Mouse (Mus musculus): ENCODE data around the gene Dhx29. TPM values are rescaled to one million over a fixed set of nuclear protein-coding genes. Genes with fewer than 3 reads are reported as not detected.

Gene Dhx29
- 10.4 TPM for polyA plus RNA-seq (2012; fragmentation: generic; extraction: Trizol)

DNA sequence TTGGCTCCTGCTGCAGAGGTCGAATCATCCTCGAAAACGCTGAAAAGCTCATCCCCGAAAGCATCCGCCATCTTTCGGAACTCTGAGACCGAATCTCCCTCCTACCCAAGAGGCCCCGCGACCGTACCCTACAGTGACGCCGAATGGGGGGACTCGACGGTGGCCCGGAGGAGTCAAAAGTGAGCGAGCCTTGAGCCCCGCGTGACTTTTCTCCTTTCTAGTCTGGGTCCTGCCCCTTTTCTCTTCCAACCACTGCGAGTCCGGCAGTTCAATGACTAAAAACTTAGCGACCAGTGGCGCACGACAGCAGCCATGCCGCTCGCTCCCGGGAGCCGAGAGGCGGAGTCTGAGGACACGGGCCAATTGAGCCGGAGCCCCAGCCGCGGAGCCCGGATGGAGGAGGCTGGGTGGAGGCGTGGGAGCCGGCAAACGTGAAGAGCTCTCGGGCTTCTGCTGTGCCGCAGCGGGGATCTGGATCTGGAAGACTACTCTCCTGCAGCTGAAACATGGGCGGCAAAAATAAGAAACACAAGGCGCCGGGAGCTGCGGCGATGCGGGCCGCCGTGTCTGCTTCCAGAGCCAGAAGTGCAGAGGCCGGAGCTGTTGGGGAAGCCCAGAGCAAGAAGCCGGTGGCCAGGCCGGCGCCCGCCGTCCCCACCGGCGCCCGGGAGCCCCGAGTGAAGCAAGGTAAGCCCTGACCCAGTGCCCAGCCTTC is at the start of gene Dhx29, which contains the start of gene Mtrex:
Gene Dhx29 (plus strand): TSS at position 168 of the 715 bp plus-strand sequence.
Gene Mtrex (minus strand): TSS at position 112 of the 715 bp plus-strand sequence.
- TF ChIP-seq E2F4 (IDR thresholded peaks at IDR 0.05; ENCODE audit: insufficient read depth) (peak; percentile 78), TCF3 (IDR thresholded peaks at IDR 0.05; ENCODE audit: insufficient read length, low read depth) (no peak), POLR2A (IDR thresholded peaks at IDR 0.05; ENCODE audit: insufficient read length, low read depth) (peak; percentile 58), REST (IDR thresholded peaks at IDR 0.05; ENCODE audit: insufficient read depth, insufficient read length) (no peak), MYOG (IDR thresholded peaks at IDR 0.05; ENCODE audit: control insufficient read depth in 1 of 3, insufficient read depth in 1 of 3, insufficient read length in 2 of 3, low read depth in 2 of 3) (no peak), USF1 (IDR thresholded peaks at IDR 0.05; ENCODE audit: low read depth) (peak; percentile 68), SRF (IDR thresholded peaks at IDR 0.05; ENCODE audit: control insufficient read depth, insufficient read length, low read depth) (peak; percentile 12), MAX (IDR thresholded peaks at IDR 0.05; ENCODE audit: low read depth) (no peak), MYOD1 (IDR thresholded peaks at IDR 0.05; ENCODE audit: control insufficient read depth in 1 of 3, insufficient read length in 2 of 3, low read depth in 2 of 3) (no peak)

GRCm38 (mm10) chr13:112887234-112887633 is 40.0 kb upstream of the Dhx29 start:
- no peak for TF ChIP-seq TCF12 (IDR thresholded peaks at IDR 0.05; ENCODE audit: insufficient read depth, poor library complexity, severe bottlenecking)
- no peak for TF ChIP-seq TCF3 (IDR thresholded peaks at IDR 0.05; ENCODE audit: insufficient read length, low read depth)
- TF ChIP-seq REST (IDR thresholded peaks at IDR 0.05; ENCODE audit: insufficient read depth, insufficient read length), result no peak
- no peak for TF ChIP-seq USF1 (IDR thresholded peaks at IDR 0.05; ENCODE audit: low read depth)
- no peak for TF ChIP-seq POLR2AphosphoS2 (IDR thresholded peaks at IDR 0.05; ENCODE audit: insufficient read length, low read depth)
- TF ChIP-seq CEBPB (IDR thresholded peaks at IDR 0.05; ENCODE audit: insufficient read depth, poor library complexity, severe bottlenecking), result no peak
- TF ChIP-seq MAX (IDR thresholded peaks at IDR 0.05; ENCODE audit: low read depth), result no peak
- no peak for TF ChIP-seq MYOG (IDR thresholded peaks at IDR 0.05; ENCODE audit: control insufficient read depth in 1 of 3, insufficient read depth in 1 of 3, insufficient read length in 2 of 3, low read depth in 2 of 3)
- no peak for TF ChIP-seq POLR2A (IDR thresholded peaks at IDR 0.05; ENCODE audit: insufficient read length, low read depth)
- TF ChIP-seq SRF (IDR thresholded peaks at IDR 0.05; ENCODE audit: control insufficient read depth, insufficient read length, low read depth), result no peak
- no peak for TF ChIP-seq E2F4 (IDR thresholded peaks at IDR 0.05; ENCODE audit: insufficient read depth)
- no peak for TF ChIP-seq MYOD1 (IDR thresholded peaks at IDR 0.05; ENCODE audit: control insufficient read depth in 1 of 3, insufficient read length in 2 of 3, low read depth in 2 of 3)
- Histone ChIP-seq H3K27me3 (ENCODE audit: control insufficient read depth, insufficient read depth, insufficient read length) (no peaks in the 10 kb centered on the region), H3K4me3 (no peak overlapping the region), H3K79me2 (ENCODE audit: control insufficient read depth, insufficient read depth) (no peaks in the 10 kb centered on the region), H3K4me2 (ENCODE audit: low read depth) (no peak overlapping the region), H3ac (ENCODE audit: control insufficient read depth, insufficient read length) (no peak overlapping the region), H3K36me3 (ENCODE audit: control insufficient read depth, insufficient read depth) (peaks cover 66% of the 10 kb centered on the region)

More for the DNA sequence above, at the start of gene Dhx29, which contains the start of gene Mtrex:
- Histone ChIP-seq H3ac (ENCODE audit: control insufficient read depth, insufficient read length) (peak within 1 kb of the TSS; percentile 47), H3K4me3 (peak within 1 kb of the TSS; percentile 98), H3K36me3 (ENCODE audit: control insufficient read depth, insufficient read depth) (peaks cover 10% of the 10 kb centered on the region), H3K79me2 (ENCODE audit: control insufficient read depth, insufficient read depth) (peaks cover 55% of the 10 kb centered on the region), H3K27me3 (ENCODE audit: control insufficient read depth, insufficient read depth, insufficient read length) (no peaks in the 10 kb centered on the region), H3K4me2 (ENCODE audit: low read depth) (peak within 1 kb of the TSS; percentile 91)

DNA sequence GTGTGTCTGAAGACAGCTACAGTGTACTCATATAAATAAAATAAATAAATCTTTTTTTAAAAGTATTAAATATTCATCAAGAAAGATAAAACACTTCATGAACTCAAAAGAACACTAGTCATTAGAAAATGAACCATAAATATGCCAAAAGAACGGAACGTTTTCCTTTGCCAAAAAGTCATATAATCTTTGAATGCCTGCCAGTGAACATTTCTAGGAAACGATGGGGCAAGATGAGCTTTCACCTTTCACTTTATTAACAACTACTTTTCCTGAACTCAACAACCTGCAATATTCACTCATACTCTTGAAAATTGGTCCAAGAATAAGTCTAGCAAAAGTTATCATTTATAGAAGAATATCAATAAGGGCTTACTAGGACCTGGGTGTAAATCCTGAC is 25.1 kb upstream of the Dhx29 start:
- no peak overlapping the region for H3K4me3 ChIP-seq
- no peak overlapping the region for H3ac ChIP-seq (ENCODE audit: control insufficient read depth, insufficient read length)
- no peaks in the 10 kb centered on the region for H3K27me3 ChIP-seq (ENCODE audit: control insufficient read depth, insufficient read depth, insufficient read length)
- H3K36me3 ChIP-seq (ENCODE audit: control insufficient read depth, insufficient read depth), result peaks cover 58% of the 10 kb centered on the region
- TF ChIP-seq TCF12 (IDR thresholded peaks at IDR 0.05; ENCODE audit: insufficient read depth, poor library complexity, severe bottlenecking), result no peak
- no peak for TF ChIP-seq CEBPB (IDR thresholded peaks at IDR 0.05; ENCODE audit: insufficient read depth, poor library complexity, severe bottlenecking)
- no peak for TF ChIP-seq POLR2A (IDR thresholded peaks at IDR 0.05; ENCODE audit: insufficient read length, low read depth)
- TF ChIP-seq MAX (IDR thresholded peaks at IDR 0.05; ENCODE audit: low read depth), result no peak
- TF ChIP-seq SRF (IDR thresholded peaks at IDR 0.05; ENCODE audit: control insufficient read depth, insufficient read length, low read depth), result no peak
- no peak for TF ChIP-seq E2F4 (IDR thresholded peaks at IDR 0.05; ENCODE audit: insufficient read depth)
- TF ChIP-seq POLR2AphosphoS2 (IDR thresholded peaks at IDR 0.05; ENCODE audit: insufficient read length, low read depth), result no peak
- TF ChIP-seq MYOD1 (IDR thresholded peaks at IDR 0.05; ENCODE audit: control insufficient read depth in 1 of 3, insufficient read length in 2 of 3, low read depth in 2 of 3), result no peak
- no peak for TF ChIP-seq MYOG (IDR thresholded peaks at IDR 0.05; ENCODE audit: control insufficient read depth in 1 of 3, insufficient read depth in 1 of 3, insufficient read length in 2 of 3, low read depth in 2 of 3)
- no peak for TF ChIP-seq USF1 (IDR thresholded peaks at IDR 0.05; ENCODE audit: low read depth)
- H3K79me2 ChIP-seq (ENCODE audit: control insufficient read depth, insufficient read depth), result no peaks in the 10 kb centered on the region
- no peak overlapping the region for H3K4me2 ChIP-seq (ENCODE audit: low read depth)

DNA sequence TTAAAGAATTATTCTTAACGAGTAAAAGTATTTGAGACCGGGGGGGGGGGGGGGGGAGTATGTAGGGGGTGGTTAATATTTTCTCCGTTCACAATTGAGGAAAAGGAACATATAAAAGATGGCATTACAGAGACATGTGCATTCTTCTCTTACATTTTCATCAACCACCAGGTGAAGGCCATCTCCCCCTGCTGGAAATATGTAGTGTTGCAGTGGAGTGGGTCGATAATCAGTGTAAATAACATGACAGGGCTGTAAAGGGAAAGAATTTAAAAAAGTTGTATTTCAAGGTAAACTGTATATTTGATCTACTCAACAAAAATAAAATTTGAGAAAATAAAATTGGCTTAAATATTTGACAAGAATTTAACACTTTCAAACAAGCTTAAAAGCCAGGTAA is 17.6 kb upstream of the Dhx29 start:
- Histone ChIP-seq H3ac (ENCODE audit: control insufficient read depth, insufficient read length) (no peak overlapping the region), H3K27me3 (ENCODE audit: control insufficient read depth, insufficient read depth, insufficient read length) (no peaks in the 10 kb centered on the region), H3K79me2 (ENCODE audit: control insufficient read depth, insufficient read depth) (no peaks in the 10 kb centered on the region), H3K36me3 (ENCODE audit: control insufficient read depth, insufficient read depth) (peaks cover 73% of the 10 kb centered on the region), H3K4me2 (ENCODE audit: low read depth) (no peak overlapping the region), H3K4me3 (no peak overlapping the region)
- TF ChIP-seq TCF3 (IDR thresholded peaks at IDR 0.05; ENCODE audit: insufficient read length, low read depth) (no peak), POLR2AphosphoS2 (IDR thresholded peaks at IDR 0.05; ENCODE audit: insufficient read length, low read depth) (no peak), CEBPB (IDR thresholded peaks at IDR 0.05; ENCODE audit: insufficient read depth, poor library complexity, severe bottlenecking) (no peak), POLR2A (IDR thresholded peaks at IDR 0.05; ENCODE audit: insufficient read length, low read depth) (no peak), E2F4 (IDR thresholded peaks at IDR 0.05; ENCODE audit: insufficient read depth) (no peak), TCF12 (IDR thresholded peaks at IDR 0.05; ENCODE audit: insufficient read depth, poor library complexity, severe bottlenecking) (no peak), MAX (IDR thresholded peaks at IDR 0.05; ENCODE audit: low read depth) (no peak), USF1 (IDR thresholded peaks at IDR 0.05; ENCODE audit: low read depth) (no peak), REST (IDR thresholded peaks at IDR 0.05; ENCODE audit: insufficient read depth, insufficient read length) (no peak), SRF (IDR thresholded peaks at IDR 0.05; ENCODE audit: control insufficient read depth, insufficient read length, low read depth) (no peak), MYOD1 (IDR thresholded peaks at IDR 0.05; ENCODE audit: control insufficient read depth in 1 of 3, insufficient read length in 2 of 3, low read depth in 2 of 3) (no peak)

Measured in myocyte (in vitro differentiated cells).